Mouse (Mus musculus) adrenal gland, postnatal 25 days (tissue): ENCODE results near the gene Tecpr2. TPM values are rescaled to one million over a fixed set of nuclear protein-coding genes. Genes with fewer than 3 reads are reported as not detected.
A peak's percentile ranks its signal among the peaks of the same experiment; 100 is the strongest.

Source experiments
- DNase-seq: peaks from one replicate; pipeline ENCODE4 v3.0.0; 2021; ENCODE audit warnings: mixed read lengths
- total RNA-seq: library from RNA; stranded (reverse); gene quantifications from 2 replicates; pipeline ENCODE4 v1.2.3, GENCODE M21; 2021

Tecpr2 gene
- total RNA-seq, 1 experiment from 2014 or later = 10.1 TPM

DNA sequence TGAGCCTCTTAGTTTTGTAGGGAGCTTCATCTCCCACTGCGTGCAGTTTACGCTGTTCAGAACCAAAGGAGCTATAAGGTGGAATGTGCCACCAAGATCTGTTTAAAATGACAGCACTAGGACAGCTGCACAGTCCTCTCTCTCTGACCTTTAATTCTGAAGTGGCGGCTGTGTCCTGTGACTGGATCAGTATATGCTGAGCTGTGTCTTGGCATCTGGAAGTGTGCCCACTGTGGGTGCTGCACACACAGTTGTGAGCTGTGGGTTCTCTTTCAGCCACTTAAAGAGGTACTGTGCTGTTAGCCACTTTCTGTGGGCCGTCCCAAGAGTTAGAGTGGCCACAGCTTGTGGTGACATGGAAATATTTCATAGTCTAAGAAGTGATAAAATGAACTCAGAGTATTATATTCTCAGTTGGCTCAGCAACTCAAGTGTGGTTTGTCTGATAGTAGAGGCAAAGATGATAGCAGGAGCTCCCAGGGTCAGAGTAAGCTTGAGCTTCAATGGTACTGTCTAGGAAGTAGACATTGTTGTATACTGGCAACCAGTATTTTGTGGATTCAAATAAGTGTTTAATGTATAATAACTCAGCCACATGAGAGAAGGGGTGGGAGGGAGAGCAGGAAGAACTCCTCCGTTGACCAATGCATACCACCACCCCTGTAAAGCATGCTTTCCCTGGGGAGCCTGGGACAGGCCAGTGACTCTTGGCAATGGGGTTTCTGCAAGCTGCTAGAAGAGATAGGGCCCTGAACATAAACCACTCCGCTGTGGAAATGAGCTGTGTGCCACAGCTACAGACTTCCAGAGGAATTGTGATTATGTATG lies 59.2 kb downstream of the Tecpr2 start:
- DNase-seq = no peak

DNA sequence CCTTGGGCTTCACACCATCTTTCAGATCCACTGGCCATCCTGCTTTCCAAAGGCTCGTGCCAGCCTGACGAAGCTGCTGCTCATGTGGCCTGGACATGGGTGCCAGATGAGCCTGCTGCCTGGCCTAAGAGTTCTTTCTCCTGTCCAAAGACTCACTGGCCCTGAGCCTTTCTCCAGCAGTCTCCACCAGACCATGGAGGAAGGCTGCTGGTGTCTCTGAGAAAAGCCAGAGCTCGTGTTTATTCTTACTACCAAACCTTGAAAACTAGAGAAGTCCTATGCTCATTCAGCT lies 59.8 kb downstream of the Tecpr2 start:
- no peak for DNase-seq

DNA sequence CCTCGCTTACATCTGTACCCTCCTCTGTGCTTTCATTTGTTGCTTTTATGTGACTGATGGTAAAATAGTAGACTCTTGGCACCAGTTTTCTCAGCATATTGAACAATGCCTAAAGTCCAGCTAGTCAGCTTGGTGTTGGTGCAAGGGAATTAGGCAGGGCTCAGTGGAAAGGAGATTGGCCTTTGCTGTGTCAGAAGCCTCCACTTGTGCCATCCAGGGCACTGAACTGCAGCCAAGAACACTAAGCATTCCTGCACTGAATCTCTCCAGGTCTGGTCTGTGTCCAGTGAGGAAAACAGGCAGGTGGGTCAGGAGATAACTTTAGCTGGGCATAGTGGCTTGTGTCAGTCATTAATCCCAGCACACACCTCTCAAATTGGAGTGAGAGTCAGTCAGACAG lies 60.3 kb downstream of the Tecpr2 start:
- DNase-seq = no peak

DNA sequence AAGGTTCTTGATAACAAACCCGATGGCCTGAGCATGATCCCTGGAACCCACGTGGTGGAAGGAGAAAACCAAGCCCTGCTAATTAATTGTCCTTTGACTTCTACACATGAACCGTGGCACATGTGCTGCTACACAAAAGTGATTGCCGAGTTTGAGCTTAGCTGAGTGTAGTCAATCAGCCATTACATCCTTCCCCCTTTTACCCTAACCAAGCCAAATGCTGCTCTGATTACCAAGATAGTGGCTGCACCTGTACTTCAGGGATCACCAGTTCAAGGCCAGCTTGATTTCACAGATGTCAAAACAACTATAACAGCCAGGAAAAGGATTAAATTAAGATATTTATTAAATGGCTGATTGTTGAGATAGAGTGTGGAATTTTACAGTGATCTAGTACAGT lies 61.1 kb downstream of the Tecpr2 start:
- no peak for DNase-seq

DNA sequence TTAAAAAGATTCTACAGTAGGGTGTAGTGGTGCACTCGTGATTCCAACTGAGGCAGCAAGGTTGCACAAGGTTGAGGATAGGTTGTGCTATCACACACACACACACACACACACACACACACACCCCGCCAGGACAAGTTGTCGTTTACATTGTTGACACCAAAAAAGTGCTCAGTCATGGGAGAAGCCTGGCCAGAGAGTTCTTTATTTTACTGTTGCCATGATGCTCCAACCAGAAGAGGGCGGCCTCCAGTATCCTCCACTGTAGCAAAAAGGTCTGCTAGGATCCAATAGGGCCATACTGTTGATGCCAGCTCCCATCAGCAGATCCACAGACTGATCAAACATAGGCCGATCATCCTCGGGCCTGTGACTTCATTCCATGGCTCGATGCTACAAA lies 62.2 kb downstream of the Tecpr2 start:
- no peak for DNase-seq

DNA sequence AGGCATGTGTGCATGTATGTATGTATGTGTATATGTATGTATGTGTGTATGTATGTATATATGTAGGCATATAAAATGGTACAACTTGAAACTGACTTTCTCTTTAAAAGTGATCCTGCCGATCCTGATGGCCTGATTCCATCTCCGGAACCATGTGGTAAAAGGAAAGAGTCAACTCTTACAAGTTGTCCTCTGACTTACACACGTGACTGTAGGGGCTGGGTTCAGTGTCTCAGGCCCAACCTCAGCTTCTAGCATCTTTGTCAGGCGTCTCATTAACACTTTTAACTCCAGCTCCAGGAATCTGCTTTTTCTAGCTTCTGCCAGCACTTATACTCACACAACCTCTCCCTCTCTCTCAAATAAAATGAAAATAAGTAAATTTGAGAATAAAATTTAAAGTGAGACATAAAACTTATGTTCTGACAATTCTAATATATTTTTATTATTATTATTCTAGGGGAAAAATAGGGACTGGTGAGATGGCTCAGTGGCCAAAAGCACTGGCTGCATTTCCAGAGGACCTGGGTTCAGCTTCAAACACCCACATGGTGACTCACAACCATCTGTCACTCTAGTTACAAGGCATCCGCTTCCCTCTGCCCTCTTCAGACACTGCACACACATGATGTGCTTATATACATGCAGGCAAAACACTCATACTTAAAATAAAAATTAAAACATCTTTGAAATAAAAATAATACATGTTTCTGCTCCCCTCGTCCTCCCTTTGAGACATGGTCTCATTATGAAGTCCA lies 63.7 kb downstream of the Tecpr2 start:
- no peak for DNase-seq

DNA sequence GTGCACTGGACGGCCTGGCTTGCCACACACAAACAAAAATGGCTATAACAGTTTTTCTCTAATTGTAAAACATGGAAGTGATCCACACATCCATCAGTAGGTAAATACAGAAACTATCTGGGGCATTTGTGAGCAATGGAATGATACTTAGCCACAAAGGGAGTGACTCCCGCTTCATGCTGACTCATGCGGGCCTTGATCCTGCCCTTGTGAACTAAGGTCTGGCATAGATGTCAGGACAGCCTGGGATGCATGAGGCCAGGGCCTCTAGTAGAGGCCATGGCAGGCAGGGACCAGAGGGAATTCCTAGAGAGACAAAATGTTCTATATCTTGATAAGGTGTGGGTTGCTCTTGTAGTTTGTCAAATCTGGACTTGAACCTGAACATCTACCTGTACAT lies 64.4 kb downstream of the Tecpr2 start:
- DNase-seq = peak; percentile 59

DNA sequence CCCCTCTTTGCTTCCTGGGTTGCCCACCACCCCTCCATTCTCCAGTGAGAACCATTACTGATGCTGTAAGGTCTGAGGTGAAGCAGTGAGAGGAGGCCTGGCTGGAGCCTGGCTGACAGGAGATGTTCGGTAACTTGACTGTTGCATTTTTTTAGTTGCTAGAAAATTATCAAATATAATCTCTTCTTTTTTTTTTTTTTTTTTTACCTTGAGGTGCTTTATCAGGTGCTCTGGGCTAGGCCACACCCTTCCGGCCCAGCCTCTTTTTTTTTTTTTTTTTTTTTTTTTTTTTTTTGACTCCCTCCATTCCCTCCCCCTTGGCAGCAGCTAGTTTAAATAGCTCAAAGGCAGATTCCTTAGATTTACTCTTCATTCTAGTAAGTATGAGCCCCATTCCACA lies 64.8 kb downstream of the Tecpr2 start:
- DNase-seq = no peak

DNA sequence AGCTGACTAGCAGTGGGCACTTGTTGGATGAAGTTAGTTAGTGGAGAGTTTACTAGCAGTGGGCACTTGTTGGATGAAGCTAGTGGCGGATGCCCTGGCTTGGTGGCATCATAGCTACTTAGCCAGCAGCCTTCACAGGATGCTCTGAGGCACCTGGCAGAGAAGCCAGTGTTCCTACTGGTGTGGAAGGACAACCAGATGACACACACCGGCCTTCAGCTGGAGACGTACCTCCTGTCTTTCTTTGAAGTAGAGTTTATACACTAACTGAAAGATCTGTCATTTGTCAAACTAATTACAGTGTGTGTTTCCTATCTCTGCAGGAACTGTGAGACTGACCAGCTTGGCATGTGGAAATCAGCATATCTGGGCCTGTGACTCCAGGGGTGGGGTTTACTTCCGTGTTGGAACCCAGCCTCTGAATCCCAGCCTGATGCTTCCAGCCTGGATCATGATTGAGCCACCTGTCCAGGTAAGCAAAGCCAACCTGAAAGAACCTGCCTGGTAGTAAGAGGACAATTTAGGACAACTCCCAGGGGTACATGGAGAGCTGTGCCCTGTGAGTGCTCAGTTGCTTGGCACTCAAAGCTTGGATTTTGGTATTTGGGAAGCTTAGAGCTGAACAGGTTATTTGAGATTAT lies 65.4 kb downstream of the Tecpr2 start:
- no peak for DNase-seq

DNA sequence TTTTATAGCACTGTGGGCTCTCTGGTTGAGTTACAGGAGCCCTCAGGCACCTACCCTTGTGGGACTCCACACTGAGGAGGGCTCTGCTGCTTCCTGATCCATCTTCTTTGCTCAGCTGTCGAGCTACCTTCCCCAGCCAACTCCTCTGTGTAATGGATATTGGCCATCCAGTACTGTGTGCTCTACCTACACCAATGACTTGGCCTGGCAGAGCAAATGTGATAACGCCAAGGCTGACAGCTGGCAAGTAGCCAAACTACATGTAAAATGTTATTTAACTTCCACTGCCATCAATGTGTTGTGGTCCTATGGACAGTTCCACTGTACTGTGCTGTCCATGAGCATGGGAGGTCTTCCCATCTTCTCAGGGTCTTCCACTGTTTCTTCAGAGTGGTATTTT lies 72.9 kb downstream of the Tecpr2 start:
- no peak for DNase-seq

DNA sequence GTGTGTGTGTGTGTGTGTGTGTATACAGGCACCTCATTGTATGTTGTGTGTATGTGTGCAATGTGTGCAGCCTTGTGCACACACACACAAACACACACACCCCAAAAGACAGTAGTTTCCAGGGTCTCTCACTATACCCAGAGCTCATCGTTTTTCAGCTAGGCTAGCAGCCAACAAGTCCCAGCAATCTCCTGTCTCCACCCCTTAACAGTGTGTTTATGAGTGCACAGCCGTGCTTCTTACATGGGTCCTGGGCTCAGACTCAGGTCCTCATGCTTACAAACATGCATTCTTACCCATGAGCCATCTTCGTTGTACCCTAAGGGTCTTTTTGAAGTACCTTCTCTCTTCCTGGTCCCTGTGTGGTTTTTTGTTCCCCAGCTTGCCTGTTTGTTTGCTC lies 76.4 kb downstream of the Tecpr2 start:
- DNase-seq = no peak

DNA sequence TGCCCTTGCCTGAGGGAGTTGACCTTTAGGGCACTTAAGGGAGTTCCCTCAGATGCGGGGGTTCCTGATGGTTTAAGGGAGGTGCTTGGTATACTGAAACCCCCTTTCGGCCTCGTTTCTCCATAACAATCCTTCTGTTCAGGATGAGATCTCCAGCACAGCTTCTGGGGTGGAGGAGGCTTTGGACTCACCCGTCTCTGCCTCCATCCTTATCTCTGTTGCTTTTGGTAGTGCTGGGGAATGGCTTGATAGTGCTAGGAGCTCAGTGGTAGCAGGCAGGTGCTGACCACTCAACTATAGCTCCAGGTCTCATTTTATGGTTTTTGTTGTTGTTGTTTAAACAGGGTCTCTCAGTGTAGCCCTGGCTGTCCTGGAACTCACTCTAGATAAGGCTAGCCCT lies 77.0 kb downstream of the Tecpr2 start:
- no peak for DNase-seq

DNA sequence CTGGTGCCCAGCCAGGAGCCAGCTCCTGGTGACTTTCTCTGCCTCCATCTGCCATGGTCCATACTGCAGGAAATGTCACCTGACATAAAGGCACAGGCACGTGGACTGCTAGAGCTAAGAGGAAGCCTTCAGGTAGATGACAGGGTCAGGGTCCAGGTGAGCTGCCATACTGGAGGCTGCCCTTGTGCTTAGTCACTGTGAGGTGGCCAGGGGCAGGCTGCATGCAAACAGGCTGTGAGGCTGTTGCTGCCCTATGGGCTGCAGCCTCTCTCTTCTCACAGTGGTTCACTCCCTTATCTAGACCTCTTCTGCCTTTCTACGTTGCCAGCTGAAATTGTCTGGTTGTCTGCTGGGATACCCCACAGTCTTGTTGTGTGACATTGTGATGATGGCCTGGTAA lies 78.1 kb downstream of the Tecpr2 start:
- DNase-seq = no peak

DNA sequence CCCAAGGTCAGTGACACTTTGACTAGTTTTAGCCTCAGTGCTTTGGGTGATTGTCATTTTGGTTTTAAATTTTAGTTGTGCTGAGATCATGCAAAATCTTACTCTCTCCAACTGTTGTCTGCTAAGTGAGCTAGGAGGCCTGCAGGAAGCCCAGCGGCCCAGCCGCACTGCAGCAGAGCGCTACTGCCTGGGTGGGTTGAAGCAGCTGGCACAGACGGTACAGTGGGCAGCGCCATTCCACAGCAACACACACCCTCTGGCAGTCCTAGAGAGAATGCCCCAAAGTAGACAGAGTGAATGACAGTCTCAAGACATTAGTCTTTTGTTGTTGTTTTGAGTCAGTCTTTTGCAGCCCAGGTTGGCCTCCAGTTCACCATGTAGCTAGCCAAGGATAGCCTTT lies 81.3 kb downstream of the Tecpr2 start:
- DNase-seq = no peak

DNA sequence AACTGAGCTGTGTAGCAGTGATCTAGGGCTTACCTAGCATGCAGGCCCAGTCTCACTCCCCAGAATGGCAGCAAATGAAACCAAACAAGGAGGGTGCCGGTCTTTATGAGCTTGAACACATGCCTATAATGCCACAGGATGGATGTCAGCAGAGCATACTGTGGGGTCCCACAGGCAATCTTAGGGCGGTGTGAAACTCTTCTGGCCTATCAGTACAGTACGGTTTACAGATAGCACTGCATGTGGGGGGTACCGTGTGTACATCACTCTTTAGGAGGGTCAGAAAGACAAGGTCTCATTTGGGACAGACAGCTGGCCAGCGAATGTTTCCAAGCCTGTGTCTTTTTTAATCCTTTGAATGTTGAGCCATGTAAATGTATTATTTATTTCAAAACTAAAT lies 82.9 kb downstream of the Tecpr2 start:
- DNase-seq = no peak

DNA sequence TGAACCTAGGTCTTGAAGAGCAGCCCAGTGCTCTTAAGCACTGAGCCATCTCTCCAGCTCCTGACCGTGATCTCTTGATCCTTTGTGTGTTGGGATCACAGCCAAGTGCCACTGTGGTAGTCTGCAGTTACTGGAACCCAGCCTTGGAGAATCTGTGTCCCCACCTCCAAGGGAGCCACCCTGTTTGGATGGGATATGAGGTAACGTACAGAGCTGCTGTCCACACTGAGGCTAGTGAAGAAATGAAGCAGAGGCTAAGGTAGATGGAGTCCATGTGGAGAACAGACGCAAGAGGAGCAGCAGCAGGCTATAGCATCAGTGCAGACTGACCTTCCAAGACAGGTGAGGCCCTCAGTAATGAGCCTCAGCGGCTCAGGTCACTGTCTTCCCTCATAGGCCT lies 84.8 kb downstream of the Tecpr2 start:
- DNase-seq = no peak

DNA sequence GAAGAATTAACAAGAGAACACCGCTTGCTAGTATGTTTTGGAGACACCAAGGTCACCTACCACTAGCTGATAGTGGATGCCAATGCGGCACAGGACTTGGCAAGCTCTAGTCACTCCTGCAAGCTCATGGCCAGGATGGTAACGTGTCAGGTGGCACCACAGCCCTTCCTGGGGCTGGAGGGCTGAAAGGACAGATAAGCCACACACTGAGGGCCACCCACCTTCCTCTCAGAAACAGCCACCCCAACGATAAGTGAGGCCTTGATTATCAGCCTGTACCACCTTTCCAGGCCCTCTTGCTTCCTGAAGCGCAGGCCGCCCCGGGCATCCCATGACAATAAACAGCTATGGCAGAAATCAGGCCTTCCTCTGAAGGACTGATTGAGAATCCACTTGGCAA lies 85.2 kb downstream of the Tecpr2 start:
- DNase-seq = no peak

DNA sequence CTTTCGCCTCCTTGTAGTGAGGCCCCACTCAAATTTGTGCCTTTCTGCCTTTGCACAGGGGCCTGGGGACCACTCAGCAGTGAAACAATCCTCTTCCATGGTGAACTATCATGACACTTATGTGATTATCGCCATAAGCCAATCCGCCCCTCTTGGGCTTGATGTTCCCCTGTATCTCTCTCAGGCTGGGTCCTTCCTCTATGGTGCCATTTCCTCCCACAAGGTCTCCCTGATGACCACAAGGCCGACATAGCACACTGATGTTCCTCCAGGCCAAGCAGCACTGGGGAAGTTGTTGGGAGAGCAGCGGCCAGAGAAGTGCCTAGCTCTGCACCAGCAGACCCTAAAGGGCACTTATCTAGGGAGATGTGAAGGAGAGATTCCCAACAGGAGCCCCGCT lies 85.7 kb downstream of the Tecpr2 start:
- DNase-seq = no peak

DNA sequence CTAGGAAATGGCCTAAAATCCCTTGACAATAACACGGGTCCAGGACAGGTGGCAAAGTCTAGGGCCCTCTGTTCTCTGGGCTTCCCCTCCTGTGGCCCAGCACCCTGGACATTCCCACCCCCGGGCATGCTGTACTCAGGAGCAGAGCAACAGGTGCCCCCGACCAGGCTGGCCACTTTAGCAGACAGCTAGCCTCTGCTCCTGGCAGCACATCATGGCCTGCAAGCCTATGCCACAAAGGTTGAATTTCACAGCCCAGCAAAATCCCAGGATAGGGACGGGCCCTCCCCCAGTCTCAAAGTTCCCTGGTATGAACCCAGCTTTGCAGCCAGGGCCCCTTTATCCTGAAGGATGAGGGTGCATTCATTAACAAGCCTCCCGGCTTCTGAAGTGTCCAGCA lies 86.3 kb downstream of the Tecpr2 start:
- DNase-seq = no peak

DNA sequence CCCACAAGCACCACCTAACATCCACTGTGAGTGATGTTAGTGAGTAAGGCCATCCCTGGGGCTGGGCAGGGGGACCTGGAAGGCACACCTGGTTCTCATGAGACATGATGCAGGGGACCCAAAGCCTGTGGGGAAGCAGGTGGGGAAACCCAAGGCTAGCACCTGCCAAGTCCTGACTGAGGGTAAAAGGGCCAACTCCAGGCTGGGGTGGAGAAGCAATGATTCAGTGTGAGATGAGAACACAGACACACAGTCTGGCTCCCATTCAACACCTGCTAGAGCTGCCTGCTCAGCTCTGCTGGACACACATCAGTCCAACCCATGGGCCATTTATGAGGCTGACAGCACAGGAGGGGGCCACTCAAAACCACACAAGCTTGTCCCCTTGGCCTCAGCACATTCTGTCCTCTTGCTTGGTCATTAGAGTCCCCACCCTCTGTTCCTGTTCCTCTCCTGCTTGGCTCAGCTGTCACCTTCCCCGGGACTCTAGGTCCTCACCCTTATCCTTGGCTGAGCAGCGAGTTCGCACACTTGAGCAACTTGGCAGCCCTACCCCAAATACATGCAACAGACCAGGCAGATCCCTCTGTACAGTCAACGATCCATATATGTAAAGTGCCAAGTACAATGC lies 86.9 kb downstream of the Tecpr2 start:
- DNase-seq = no peak

DNA sequence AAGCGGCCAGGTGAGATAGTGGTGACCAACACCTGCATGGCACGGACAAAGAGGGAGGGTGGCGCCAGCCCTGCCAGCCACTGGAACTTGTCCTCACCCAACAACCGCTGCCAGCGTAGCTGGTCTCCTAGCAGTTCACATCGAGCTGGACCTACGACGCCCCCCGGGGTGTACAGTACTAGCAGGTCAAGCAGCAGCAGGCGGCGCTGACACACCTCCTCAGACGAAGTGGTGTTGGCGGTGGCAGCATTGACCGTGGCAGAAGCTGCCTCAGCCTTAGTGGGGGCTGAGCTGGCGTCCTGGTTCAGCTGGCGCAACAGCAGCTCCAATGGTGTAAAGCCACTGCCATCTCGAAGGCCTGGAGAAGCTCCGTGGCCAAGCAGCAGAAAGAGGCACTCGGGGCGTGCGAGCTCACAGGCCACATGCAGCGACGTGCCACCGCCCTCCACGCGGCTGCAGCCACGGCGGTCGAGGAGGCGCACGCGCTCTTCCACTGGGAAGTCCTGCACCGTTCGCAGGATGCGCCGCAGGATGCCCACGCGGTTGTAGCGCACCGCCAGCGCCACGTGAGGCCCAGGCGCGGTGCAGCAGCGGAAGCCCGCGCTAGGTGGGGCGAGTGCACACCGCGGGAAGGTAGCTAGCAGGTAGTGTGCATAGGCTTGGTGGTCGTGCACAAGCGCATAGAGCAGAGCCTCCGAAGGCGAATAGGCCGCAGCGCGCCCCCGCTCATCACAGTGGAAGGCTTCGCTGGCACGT lies 87.7 kb downstream of the Tecpr2 start:
- DNase-seq = no peak

DNA sequence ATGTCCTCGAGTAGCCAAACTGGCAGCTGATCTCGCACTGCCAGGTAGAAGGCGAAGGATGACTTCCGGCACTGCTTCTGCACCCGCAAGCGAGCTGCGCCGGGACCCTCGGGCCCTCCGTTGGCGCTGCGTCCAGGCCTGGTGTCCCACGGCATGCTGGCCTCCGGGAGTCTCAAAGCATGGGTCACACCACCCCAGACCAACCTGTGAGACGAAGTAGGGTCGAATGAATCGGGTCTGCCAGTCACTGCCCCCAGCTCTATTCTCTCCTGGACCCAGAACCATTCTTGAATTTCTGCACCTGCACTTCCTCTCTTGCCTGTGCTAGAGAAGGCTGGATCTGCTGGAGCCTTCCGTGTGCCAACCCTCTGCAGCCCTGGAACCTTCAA lies 88.3 kb downstream of the Tecpr2 start:
- no peak for DNase-seq
